In the genomic region with DNA sequence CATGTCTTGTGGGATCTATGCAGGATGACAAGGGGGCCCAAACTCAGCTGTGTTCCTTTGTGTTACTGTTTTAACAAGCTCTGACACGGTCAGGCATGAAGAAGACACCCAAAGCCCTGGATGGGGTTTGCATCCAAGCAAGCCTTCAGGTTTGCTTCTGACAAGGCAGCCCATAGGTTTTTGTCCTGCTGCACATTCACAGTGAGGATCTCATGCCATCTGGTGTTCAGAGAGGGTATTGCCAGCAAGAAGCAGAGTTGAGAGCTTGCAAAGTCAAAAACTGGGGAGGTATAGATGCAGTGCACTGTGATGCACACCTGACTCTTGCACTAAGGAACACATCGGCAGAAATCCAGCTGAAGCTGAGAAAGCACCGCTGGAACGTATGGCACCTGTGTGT, we compare ENCODE assay signal across 9 mouse cellular contexts.
A peak's percentile ranks its signal among the peaks of the same experiment; 100 is the strongest.
DNase-seq lines count a peak whose midpoint lies in the region; ATAC-seq and TF ChIP-seq lines count a peak whose summit lies in the region.
"Had no signal": no experiment of that assay in that cellular context is flagged by ENCODE, and none has a peak within 500 bp of the region (broad histone marks: within the 10 kb centered on the region; RNA-seq: fewer than 3 reads in every experiment).

No protein-coding gene starts in this region.

- peak; percentile 81 for ATAC-seq in granulocyte monocyte progenitor cell, adult 5-6 weeks (replicated peaks; ENCODE audit: poor library complexity, severe bottlenecking)
- no peak for ATAC-seq in liver, postnatal 0 days
- ATAC-seq in neutrophil, adult 5-6 weeks (ENCODE audit: extremely low read depth, insufficient number of reproducible peaks, low FRiP score, poor library complexity, severe bottlenecking), result peak; percentile 77

- WGBS in liver, postnatal 0 days (ENCODE audit: insufficient replicate concordance), result 44% methylated on average over 4 of the region's 4 CpGs

- H3K4me3 ChIP-seq in liver, postnatal 0 days (ENCODE audit: low read depth, low read length), result no peak overlapping the region
- H3K4me3 ChIP-seq: stomach, embryonic 15.5 days had no signal

- no peaks in the 10 kb centered on the region for H3K9me3 ChIP-seq in liver, postnatal 0 days (ENCODE audit: low read length)
- H3K9me3 ChIP-seq: stomach, embryonic 15.5 days had no signal

- H3K4me2 ChIP-seq in liver, postnatal 0 days (ENCODE audit: low read depth, low read length), result no peak overlapping the region
- H3K4me2 ChIP-seq: stomach, embryonic 15.5 days had no signal

- H3K4me1 ChIP-seq in liver, postnatal 0 days (ENCODE audit: insufficient read depth), result no peaks in the 10 kb centered on the region
- H3K4me1 ChIP-seq: stomach, embryonic 15.5 days had no signal

- H3K36me3 ChIP-seq in liver, postnatal 0 days (replicated peaks; ENCODE audit: insufficient read depth, low read length), result 0 out of 2 replicates have a peak, but pooled peaks cover under 1% of the 10 kb centered on the region
- H3K36me3 ChIP-seq: stomach, embryonic 15.5 days had no signal

- no peak overlapping the region for H3K9ac ChIP-seq in liver, postnatal 0 days (replicated peaks)
- H3K9ac ChIP-seq: stomach, embryonic 15.5 days had no signal

- H3K27ac ChIP-seq in liver, postnatal 0 days (ENCODE audit: low read depth), result no peak overlapping the region
- H3K27ac ChIP-seq: stomach, embryonic 15.5 days had no signal

- peak; percentile 73 for DNase-seq in CD4-positive, CD25-positive, alpha-beta regulatory T cell, adult 2 months (ENCODE audit: low read depth, low spot score)
- DNase-seq in adrenal gland, adult 18-20 months (ENCODE audit: low spot score in 2 of 2), result peak; percentile 60 to 65
- DNase-seq in embryo, embryonic 10 days (ENCODE audit: low spot score), result peak; percentile 88
- DNase-seq in kidney, postnatal 25 days, result peak; percentile 67 to 86
- peak; percentile 66 for DNase-seq in liver, postnatal 0 days
- peak; percentile 40 to 65 for DNase-seq in thymus, postnatal 10 days (ENCODE audit: low spot score in 2 of 2)

- TF ChIP-seq CTCF in liver, postnatal 0 days (IDR thresholded peaks at IDR 0.05; ENCODE audit: low read depth), result peak; percentile 86

- H3K27me3 ChIP-seq in liver, postnatal 0 days (ENCODE audit: insufficient read depth, low read length), result no peaks in the 10 kb centered on the region
- H3K27me3 ChIP-seq: stomach, embryonic 15.5 days had no signal

- no peak for TF ChIP-seq EP300 in liver, postnatal 0 days (IDR thresholded peaks at IDR 0.05; ENCODE audit: low read depth)
